8 mouse cellular contexts compared by ENCODE assay signal in genomic region chr4:117836204-117836767, GRCm38 (mm10). TPM values are rescaled to one million over a fixed set of nuclear protein-coding genes. Genes with fewer than 3 reads are reported as not detected.
DNase-seq lines count a peak whose midpoint lies in the region; ATAC-seq lines count a peak whose summit lies in the region.

No protein-coding gene starts in this region.

- peak overlapping the region; percentile 99 for H3K4me2 ChIP-seq in hindbrain, embryonic 11.5 days (replicated peaks; ENCODE audit: low read depth, low read length)

- peak; percentile 94 for ATAC-seq in hindbrain, embryonic 11.5 days (ENCODE audit: low FRiP score)

- H3K4me3 ChIP-seq in hindbrain, embryonic 11.5 days (ENCODE audit: low read depth, low read length), result peak overlapping the region; percentile 80

- WGBS in hindbrain, embryonic 11.5 days, result 0% methylated on average over 41 of the region's 48 CpGs

- H3K36me3 ChIP-seq in hindbrain, embryonic 11.5 days (ENCODE audit: control insufficient read depth, insufficient read depth, low read length), result no peaks in the 10 kb centered on the region

- H3K9me3 ChIP-seq in hindbrain, embryonic 11.5 days (ENCODE audit: control insufficient read depth, low read length), result no peaks in the 10 kb centered on the region

- peak; percentile 95 for DNase-seq in NIH3T3 (ENCODE audit: low read depth)
- DNase-seq in cerebellum, adult 9-11 months, result peak; percentile 90
- DNase-seq in frontal cortex, adult 2 months (ENCODE audit: extremely low spot score in 1 of 2, low spot score in 1 of 2), result peak; percentile 65 to 87
- peak; percentile 90 for DNase-seq in hindbrain, embryonic 11.5 days (ENCODE audit: low spot score)
- peak; percentile 90 to 93 for DNase-seq in layer of hippocampus, postnatal 14 days (ENCODE audit: low spot score in 2 of 2)
- peak; percentile 93 for DNase-seq in lung, postnatal 10 days
- DNase-seq in ovary, postnatal 14 days (ENCODE audit: low spot score), result peak; percentile 76
- DNase-seq in thymus, postnatal 10 days (ENCODE audit: low spot score in 2 of 2), result peak; percentile 75 to 84

- peak overlapping the region; percentile 72 for H3K9ac ChIP-seq in hindbrain, embryonic 11.5 days (ENCODE audit: low read depth, low read length)

- H3K4me1 ChIP-seq in hindbrain, embryonic 11.5 days (replicated peaks; ENCODE audit: control insufficient read depth, insufficient read depth, low read length), result no peaks in the 10 kb centered on the region; the same call in 1 of the 2 replicates

- H3K27ac ChIP-seq in hindbrain, embryonic 11.5 days (ENCODE audit: low read depth, low read length), result peak overlapping the region; percentile 63

- H3K27me3 ChIP-seq in hindbrain, embryonic 11.5 days (ENCODE audit: control insufficient read depth, insufficient read depth, low read length), result peaks cover 2% of the 10 kb centered on the region; the same call in 1 of the 2 replicates

RNA-seq across cellular contexts. Expression of gene Slc6a9, which starts 2.0 kb away (rescaled TPM):
- 79.0 and 93.0 TPM in 2 replicates for polyA plus RNA-seq in frontal cortex, adult 2 months (2012; rRNA removed)
- polyA plus RNA-seq in hindbrain, embryonic 11.5 days (2014; fragmentation: Nextera tagmentation; extraction: Ambion mirVana), result 6.2 and 7.1 TPM in 2 replicates
- 10 to 100 TPM; 30.3 to 40.9 TPM for total RNA-seq in layer of hippocampus, postnatal 14 days (2021)

RNA-seq across cellular contexts. Expression of gene Ccdc24, which starts 36.1 kb away (rescaled TPM):
- 2.1 and 2.9 TPM in 2 replicates for polyA plus RNA-seq in frontal cortex, adult 2 months (2012; rRNA removed)
- 1.7 and 1.8 TPM in 2 replicates for polyA plus RNA-seq in hindbrain, embryonic 11.5 days (2014; fragmentation: Nextera tagmentation; extraction: Ambion mirVana)
- total RNA-seq in layer of hippocampus, postnatal 14 days (2021), result 1 to 10 TPM in 1 of 2 experiments, under 1 TPM in 1; 0.85 to 1.5 TPM

RNA-seq across cellular contexts. Expression of gene B4galt2, which starts 47.0 kb away (rescaled TPM):
- polyA plus RNA-seq in frontal cortex, adult 2 months (2012; rRNA removed), result 106 and 118 TPM in 2 replicates
- polyA plus RNA-seq in hindbrain, embryonic 11.5 days (2014; fragmentation: Nextera tagmentation; extraction: Ambion mirVana), result 27.3 and 27.9 TPM in 2 replicates
- 10 to 100 TPM; 94.4 to 99.7 TPM for total RNA-seq in layer of hippocampus, postnatal 14 days (2021)

RNA-seq across cellular contexts. Expression of gene Atp6v0b, which starts 50.8 kb away (rescaled TPM):
- 722 and 766 TPM in 2 replicates for polyA plus RNA-seq in frontal cortex, adult 2 months (2012; rRNA removed)
- polyA plus RNA-seq in hindbrain, embryonic 11.5 days (2014; fragmentation: Nextera tagmentation; extraction: Ambion mirVana), result 233 and 246 TPM in 2 replicates
- total RNA-seq in layer of hippocampus, postnatal 14 days (2021), result 100 to 1,000 TPM; 433 TPM

RNA-seq across cellular contexts. Expression of gene Dph2, which starts 55.5 kb away (rescaled TPM):
- polyA plus RNA-seq in frontal cortex, adult 2 months (2012; rRNA removed), result 12.8 and 13.5 TPM in 2 replicates
- polyA plus RNA-seq in hindbrain, embryonic 11.5 days (2014; fragmentation: Nextera tagmentation; extraction: Ambion mirVana), result 21.0 and 26.8 TPM in 2 replicates
- total RNA-seq in layer of hippocampus, postnatal 14 days (2021), result 10 to 100 TPM; 10.0 to 10.2 TPM

Comparison
In these comparisons a context has a peak if more than half of its experiments do, and no peak if none do; other contexts are left out.
1. Peak in every context shown above with its lines: DNase-seq, ATAC-seq, H3K4me3 ChIP-seq and H3K27ac ChIP-seq.